Mouse (Mus musculus): Measurements from ENCODE around the gene Syt6.

Syt6 gene

GRCm38 (mm10) chr3:103575156-103575892 lies at the start of gene Syt6:
Gene Syt6, plus strand, starts transcription at chr3:103575231.
- in situ Hi-C loops (cut with MboI): no loop called here

DNA sequence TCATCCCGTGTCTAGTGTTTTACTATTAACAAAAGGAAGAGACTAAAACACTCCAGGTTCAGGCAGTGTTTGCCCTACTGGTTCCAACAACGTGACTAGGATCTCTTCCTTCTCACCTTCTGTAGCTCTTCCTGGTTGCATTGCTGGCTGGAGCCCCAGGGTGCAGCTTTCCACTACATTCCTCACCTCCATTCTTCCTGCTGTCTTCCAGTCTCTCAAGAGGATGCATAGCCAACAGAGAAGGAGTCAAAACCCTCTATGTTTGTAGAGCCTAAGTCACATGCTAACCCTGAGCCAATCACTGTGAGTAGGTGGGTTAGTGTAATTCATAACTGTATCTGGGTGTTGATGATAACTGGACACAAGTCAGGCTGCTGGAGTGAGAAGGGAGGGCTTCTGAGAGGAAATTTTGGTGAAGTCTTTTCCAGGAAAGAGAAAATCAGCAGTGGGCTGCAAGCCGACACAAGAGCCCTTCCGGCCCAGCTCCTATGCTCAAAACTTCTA lies 48.8 kb upstream of the Syt6 start:
- in situ Hi-C loops (cut with MboI): no loop called here

DNA sequence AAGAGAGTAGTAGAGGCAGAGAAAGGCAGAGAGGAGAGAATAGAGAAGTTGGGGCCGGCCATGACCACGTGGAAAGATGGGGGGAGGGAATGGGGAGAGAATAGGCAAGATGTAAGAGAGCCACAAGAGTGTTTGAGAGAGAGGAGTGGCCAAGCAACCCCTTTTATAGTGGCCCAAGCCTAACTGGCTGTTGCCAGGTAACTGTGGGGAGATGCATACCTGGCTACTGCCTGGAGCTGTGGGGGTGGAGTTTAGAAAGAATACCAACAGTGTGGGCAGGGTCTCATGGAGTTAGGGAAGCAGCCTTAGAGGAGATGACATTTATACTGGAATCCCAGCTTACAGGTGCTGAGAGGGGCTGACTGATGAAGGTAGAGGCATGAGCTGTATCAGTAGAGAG lies 48.2 kb upstream of the Syt6 start:
- in situ Hi-C loops (cut with MboI): no loop called here

- in situ Hi-C loops (cut with MboI): no loop called here
Observed at GRCm38 (mm10) chr3:103534036-103534435, 41.0 kb upstream of the Syt6 start.

- in situ Hi-C loops (cut with MboI): no loop called here
Observed at GRCm38 (mm10) chr3:103535207-103535606, 39.8 kb upstream of the Syt6 start.

DNA sequence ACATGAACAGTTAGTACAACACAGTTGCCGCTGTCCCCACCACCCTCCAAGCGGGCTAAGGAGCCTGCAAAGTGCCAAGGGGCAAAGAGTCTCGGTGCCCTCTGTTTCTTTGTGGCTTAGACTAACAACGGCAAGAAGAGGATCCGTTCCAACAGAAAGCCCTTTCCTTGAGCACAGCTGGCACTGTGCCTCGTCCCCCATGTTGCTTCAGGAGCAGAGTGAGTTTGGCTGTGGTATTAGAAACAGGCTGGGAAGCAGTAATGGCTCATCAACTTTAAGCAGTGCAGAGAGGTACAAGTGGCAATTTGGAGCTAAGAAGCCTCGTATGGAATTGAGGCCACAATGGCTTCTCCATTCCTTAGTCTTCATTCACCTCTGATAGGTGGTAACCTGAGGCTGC lies 35.9 kb upstream of the Syt6 start:
- in situ Hi-C loops (cut with MboI): no loop called here

- in situ Hi-C loops (cut with MboI): no loop called here
Observed at GRCm38 (mm10) chr3:103546166-103546565, 28.9 kb upstream of the Syt6 start.

DNA sequence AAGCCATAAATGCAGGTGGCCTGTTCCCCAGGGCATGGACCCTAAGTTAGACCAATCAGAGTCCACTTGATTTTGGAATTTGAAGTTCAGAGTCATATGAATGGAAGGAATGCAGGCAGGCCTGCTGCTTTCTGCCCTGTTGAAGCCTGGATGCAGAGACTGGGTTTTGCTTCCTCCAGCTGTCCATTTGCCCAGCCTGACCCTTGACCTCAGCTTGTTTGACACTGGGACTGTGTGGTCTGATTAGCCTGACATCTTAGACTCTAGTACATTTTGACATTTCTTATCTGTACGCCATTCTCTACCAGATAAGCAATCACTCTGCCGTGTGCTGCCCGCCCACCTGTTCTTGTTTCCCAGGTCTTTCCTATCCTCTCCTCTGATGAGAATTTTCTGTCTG lies 28.4 kb upstream of the Syt6 start:
- in situ Hi-C loops (cut with MboI): no loop called here

GRCm38 (mm10) chr3:103550236-103550635 lies 24.8 kb upstream of the Syt6 start:
- in situ Hi-C loops (cut with MboI): no loop called here

GRCm38 (mm10) chr3:103567226-103567625 lies 7.8 kb upstream of the Syt6 start:
- in situ Hi-C loops (cut with MboI): no loop called here

DNA sequence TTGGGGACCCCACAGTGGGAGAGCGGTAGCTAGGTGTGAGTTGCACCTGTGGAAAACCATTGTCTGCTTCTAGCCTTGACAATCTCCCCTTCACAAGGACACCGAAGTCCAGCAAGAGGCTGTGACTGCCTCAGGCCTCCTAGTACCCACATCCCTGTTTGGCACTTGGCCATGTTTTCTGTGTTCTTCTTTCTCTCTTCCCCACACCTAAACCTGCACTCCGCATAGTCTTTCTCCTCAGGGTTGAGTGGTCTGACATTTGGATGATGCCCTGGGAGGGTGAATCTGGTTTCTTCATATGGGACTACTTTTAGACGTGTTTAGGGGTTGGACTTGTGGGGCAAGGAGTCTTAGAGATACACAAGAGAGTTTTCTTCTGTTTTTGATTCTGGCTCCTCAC lies 2.5 kb upstream of the Syt6 start:
- in situ Hi-C loops (cut with MboI): no loop called here

DNA sequence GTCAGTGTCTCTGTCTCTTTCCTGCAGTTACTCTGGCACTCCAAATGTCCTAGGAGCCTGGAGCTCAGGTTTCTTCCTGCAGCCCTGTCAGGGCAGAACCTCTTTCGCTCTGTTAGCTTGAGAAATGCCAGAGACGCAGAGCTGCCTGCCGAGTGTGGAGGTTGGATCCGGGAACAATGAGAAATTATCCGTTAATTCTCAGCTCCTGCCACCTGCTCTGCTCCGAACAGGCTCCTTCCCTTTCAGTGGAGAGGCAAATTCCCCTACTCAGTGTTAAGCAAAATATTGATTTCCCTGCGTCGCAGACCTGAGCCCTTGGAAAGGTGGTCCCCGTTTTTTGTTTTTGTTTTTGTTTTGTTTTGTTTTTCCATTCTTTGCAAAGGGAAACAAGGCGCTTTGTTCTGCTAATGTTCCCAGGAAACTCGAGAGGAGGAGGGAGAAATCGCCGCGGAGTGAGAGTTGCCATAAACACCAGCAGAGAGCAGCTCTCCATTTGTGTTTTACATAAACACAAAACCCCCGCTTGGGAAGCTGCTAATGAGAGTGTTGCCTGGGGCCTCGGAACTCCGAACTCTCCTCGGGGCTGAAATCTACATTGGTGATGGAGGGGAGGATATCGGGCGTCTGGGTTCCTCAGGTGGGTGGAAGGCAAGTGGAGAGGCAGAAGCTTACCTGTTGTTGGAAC lies 1.8 kb upstream of the Syt6 start:
- in situ Hi-C loops (cut with MboI): no loop called here

DNA sequence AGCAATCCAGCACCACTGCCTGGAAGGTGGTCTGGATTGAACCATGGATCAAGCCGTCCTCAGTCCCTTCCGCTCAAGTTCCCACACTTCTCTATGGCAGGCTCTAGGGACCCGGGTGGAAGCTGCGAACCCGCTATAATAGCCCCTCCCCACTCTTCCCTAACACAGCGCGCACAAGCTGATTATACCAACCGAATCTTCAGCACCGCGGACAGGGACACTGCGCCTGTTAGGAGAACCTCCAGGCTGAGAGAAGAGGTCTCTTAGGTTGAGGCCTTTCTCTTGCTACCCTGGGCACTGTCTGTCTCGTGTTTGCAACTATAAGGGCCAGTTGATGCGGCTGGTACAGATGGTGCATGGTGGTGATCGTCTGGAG lies 1.3 kb upstream of the Syt6 start:
- in situ Hi-C loops (cut with MboI): no loop called here

GRCm38 (mm10) chr3:103574566-103575155 lies 370 bp upstream of the Syt6 start:
- in situ Hi-C loops (cut with MboI): no loop called here

- in situ Hi-C loops (cut with MboI): no loop called here
Observed at GRCm38 (mm10) chr3:103575893-103576641, 1.0 kb downstream of the Syt6 start.

GRCm38 (mm10) chr3:103587136-103587535 lies 12.1 kb downstream of the Syt6 start:
- in situ Hi-C loops (cut with MboI): no loop called here

- in situ Hi-C loops (cut with MboI): no loop called here
Observed at GRCm38 (mm10) chr3:103587672-103588071, 12.6 kb downstream of the Syt6 start.

GRCm38 (mm10) chr3:103589636-103590035 lies 14.6 kb downstream of the Syt6 start:
- in situ Hi-C loops (cut with MboI): no loop called here

DNA sequence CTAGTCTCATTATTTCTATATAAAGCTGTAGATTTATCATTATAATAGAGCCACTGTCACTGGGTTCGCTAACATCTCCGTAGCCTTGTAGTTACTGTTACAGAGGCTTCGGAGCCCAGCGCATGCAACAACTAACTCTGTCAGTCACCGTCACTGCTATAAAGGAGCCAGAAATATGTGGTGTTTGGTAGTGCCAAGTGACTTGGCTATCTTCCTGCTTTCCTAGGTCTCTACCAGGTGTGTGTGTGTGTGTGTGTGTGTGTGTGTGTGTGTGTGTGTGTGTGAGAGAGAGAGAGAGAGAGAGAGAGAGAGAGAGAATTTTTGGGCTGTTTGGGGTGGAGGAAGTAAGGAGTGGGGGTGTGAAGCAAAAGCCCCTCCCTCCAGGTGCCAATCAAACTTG lies 17.6 kb downstream of the Syt6 start:
- in situ Hi-C loops (cut with MboI): no loop called here

- in situ Hi-C loops (cut with MboI): no loop called here
Observed at GRCm38 (mm10) chr3:103593631-103594030, 18.6 kb downstream of the Syt6 start.

DNA sequence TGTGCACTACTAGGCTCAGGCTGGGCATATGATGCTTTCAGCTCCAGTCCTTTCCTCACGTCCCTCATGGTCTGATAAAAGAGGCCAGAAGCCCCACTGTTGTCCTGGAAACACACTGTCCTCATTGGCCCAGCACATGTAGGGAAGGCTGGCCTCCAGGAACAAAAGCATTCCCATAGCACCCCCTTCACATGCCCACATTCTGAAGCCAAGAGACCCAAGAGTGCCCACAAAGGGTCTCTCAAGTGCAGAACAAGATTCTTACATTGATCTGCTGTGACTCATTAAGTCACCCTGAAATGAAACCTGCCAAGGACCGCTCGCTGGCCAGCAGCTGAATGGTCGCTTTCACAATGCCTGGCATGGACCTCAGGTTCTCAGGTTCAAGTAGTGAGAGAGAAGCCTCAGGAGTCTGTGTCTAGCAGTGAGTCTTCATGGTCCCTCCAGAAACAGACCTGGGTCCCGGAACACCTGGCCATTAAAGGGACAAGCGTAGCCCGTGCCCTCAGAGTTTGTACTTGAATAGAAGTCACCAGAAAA lies 20.3 kb downstream of the Syt6 start:
- in situ Hi-C loops (cut with MboI): no loop called here

DNA sequence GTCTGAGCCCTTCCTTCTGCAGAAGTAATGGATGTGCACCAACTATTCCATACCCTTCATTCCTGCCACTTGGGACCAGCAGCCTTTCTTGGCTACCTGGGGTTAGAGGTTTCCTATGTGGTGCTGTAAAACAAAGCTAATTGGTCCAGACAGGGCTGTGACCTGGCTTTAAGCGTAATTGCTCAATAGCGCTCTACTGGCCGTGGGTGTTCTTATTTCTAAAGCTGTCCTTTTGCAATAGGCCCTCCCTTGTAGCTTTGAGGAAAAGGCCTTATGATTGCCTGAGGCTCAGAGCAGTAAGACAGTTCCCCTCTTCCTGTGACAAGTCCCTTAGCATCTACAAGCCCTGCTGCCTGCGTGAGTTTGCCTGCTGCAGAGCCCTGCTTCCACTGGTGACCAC lies 22.6 kb downstream of the Syt6 start:
- in situ Hi-C loops (cut with MboI): no loop called here
